Mouse (Mus musculus) olfactory bulb, adult 2 months (tissue): ENCODE measurements around the gene Nup160.

Experiments used
- CTCF ChIP-seq: fragments of 200-500 bp; IDR thresholded peaks from 2 replicates; pipeline ENCODE4 v1.5.1; 2012; ENCODE audit warnings: low read depth, mild to moderate bottlenecking, low read length, moderate library complexity; ENCODE audit not compliant: insufficient read depth
- POLR2A ChIP-seq: fragments of 200-500 bp; IDR thresholded peaks from 2 replicates; pipeline ENCODE4 v1.6.1; 2012; ENCODE audit warnings: mild to moderate bottlenecking, low read depth, low read length, moderate library complexity; ENCODE audit not compliant: insufficient read depth

DNA sequence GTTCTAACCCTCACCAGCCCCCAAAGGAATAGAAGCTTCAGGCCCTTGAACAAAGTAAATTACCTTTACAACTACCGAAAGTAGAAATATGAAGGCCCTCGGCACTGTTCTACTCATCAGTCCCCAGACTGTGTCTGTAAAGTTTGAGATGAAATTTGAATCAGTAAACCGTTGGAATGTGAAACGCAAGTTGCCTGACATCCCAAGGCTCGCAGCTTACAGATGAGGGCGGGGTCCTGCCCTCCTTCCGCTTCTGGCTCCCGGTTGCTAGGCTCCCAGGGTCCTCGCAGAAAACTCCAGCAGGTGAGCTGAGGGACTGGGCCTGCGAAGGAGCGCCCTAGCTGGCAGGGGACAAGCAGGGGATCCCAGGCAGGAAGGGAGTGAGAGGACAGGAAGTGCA, 105.4 kb downstream of the Nup160 start, which contains the start of gene Agbl2:
- no peak for TF ChIP-seq POLR2A
- no peak for TF ChIP-seq CTCF
